Mouse (Mus musculus) layer of hippocampus, adult 2 months (tissue): ENCODE measurements around the gene Krtcap2. TPM values are rescaled to one million over a fixed set of nuclear protein-coding genes. Genes with fewer than 3 reads are reported as not detected.

ENCODE experiments used
- DNase-seq, 2 experiments: peaks; one replicate each; pipeline ENCODE4 v3.0.0; 2022; ENCODE audit warnings: low spot score in 2 of 2
- H3K27ac ChIP-seq: fragments of 200-600 bp; 2 replicates; pipeline ENCODE4 v1.8.1; 2022
- H3K4me3 ChIP-seq: fragments of 200-600 bp; 2 replicates; pipeline ENCODE4 v1.8.1; 2022; ENCODE audit warnings: mild to moderate bottlenecking
- CTCF ChIP-seq: fragments of 200-600 bp; conservative IDR thresholded peaks from 2 replicates; pipeline ENCODE4 v1.8.1; 2022; ENCODE audit warnings: antibody characterized with exemption, mild to moderate bottlenecking, moderate library complexity
- total RNA-seq, 2 experiments: library from RNA; stranded (reverse); gene quantifications; 2 replicates each; pipeline ENCODE4 v1.2.3; 2021

Krtcap2 gene
- total RNA-seq, 2 experiments from 2014 or later: 75.8 to 80.5 TPM

DNA sequence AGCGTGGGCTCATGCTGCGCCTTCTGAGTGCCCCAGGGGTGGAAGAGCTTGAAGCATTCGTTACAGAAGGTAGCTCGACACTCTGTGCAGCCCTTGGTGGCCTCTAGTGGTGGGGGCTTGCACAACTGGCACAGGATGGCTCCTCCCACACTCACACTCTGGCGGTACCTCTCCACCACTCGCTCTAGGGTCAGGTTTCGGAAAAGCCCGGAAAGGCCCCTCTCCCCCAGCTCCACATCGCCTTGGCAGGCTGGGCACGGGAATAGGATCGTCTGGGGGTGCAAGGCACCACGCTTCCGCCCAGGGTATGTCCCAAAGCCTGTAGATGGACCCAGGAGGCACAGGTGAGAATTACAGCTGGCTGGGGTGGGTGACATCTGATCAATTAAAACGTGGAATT is 2.2 kb upstream of the Krtcap2 start:
- TF ChIP-seq CTCF: peak; percentile 65
- Histone ChIP-seq H3K4me3 (peak overlapping the region; percentile 89), H3K27ac (peak overlapping the region; percentile 98; the same call in 1 of the 2 replicates)
- DNase-seq: no peak

DNA sequence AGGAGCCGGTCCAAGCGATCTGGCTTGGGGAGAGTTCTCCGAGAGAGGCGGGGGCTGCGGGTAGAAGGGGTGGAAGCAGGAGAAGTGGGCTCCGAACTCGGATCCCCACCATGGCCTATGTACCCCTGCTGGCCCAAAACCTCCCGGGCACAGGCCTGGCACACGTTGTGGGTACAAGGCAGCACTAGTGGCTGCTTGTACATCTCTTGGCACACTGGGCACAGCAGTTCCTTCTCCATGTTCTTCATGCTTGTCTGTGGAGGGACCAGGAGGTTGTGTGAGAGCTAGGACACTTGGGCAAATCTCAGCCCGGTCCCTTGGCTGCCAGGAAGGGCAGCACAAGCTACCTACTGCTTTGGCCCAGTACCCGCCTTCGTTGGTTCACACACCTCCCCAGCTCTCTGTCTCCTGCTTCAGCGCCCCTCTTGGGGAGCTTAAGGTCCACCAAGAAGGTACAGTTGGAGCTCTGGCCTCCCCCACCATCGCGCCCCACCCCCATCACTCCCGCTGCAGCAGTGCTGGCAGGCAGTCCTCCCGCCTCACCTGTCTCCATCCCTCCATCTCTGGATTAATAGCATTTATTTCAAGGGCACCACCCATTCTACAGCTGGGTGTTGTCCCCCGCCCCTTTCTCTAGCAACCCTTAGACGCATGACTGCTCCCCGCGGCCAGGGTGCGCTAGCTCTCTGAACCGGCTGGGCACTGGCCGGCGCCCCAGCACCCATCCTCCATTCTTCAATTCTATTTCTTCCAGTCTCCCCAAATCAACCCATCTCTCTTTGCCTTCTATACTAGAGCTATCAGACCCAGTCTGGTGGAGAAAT is 1.4 kb upstream of the Krtcap2 start:
- TF ChIP-seq CTCF: peak; percentile 64
- Histone ChIP-seq H3K27ac (peak overlapping the region; percentile 98), H3K4me3 (peak overlapping the region; percentile 89)
- DNase-seq: no peak

DNA sequence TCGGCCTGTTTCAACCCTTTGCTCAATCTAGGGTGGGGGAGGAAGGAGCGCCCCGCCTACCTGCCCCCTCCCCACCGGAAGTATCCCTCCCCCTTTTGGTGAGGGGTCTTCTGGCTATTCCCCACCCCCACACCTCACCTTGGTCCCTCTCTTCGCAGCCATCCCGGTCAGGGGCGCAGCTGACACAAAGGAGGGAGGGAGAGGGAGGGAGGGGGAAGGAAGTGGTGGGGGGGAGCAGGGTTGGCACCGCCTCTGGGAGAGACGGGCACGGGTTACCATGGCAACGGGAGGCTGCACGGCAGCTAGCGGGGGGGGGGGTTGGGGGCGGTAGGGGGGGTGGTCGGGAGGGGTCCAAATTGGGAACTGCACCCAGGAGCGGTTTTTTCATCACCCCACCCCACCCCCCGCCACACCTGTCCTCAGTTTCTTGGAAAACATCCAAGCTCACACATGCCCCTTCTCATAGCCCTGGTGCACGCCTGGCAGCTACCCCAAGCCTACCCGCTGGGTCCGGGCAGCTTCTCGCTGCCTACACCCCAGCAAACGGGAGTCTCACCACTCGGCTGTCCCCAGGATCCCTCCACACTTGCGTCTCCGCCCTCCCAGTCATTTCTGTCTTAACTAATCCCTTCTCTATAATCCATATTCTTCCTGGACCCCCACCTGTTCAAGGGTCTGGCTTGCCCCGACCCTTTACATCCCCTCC is 631 bp upstream of the Krtcap2 start:
- TF ChIP-seq CTCF: no peak
- Histone ChIP-seq H3K4me3 (peak overlapping the region; percentile 89), H3K27ac (peak overlapping the region; percentile 98)
- peak in 1 of 2 experiments; percentile 68 for DNase-seq

DNA sequence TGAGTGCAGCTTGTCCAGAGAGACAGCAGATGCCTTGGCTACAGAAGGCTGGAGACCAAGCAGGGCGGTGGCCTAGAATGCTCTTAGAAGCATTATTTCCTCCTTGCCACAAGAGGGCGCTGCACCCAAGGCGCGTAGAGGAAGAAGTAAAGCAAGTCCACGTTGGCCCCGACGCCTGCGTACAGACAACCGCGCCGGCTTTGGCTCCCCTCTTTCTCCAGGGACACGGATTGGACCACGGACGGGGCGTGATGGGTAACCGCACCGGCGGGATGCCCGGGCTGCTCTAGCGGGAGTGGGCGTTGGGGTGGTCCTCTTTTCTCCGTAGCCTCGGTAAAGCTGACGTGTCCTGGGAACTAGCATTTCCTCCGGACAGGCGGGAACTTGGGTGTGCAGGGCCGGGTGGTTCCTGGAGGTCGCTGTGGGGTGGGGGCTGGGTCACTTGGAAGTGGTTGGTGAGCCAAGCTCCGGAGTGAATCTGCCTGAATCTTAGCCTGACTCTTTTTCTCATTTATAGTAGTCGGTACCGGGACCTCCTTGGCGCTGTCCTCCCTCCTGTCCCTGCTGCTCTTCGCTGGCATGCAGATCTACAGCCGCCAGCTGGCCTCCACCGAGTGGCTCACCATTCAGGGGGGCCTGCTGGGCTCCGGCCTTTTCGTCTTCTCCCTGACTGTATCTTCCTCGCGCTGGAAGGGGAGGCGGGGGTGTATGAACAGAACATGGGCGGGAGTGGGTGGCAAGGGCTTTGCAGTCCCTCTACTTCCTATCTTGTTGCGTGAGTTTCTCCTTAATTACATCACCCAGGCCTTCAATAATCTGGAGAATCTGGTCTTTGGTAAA is 715 bp downstream of the Krtcap2 start, which contains the start of gene Trim46:
TSS of gene Trim46 (minus strand) at position 49 of the 840 bp plus-strand sequence.
- H3K27ac ChIP-seq: peak within 1 kb of the TSS; percentile 98
- peak; percentile 96 for TF ChIP-seq CTCF
- DNase-seq: peak; percentile 89 to 91
- peak within 1 kb of the TSS; percentile 89 for H3K4me3 ChIP-seq

DNA sequence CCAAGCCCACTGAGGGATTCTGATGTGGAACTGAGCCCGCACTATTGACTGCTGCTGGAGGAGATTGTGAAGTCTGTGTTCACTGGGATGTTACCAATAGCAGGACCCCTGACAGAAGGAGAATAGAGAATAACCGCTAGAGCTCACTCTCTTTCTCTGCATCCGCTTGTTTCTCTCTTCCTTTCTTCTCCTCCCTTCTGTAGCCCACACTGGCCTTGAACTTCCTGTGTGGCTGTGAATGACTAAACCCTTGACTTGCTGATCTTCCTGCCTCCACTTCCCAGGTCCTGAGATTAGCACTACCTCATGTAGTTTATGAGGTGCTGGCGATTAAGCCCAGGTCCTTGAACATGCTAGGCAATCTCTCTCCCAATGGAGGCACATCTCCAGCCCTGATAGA is 1.7 kb downstream of the Krtcap2 start:
- no peak for TF ChIP-seq CTCF
- Histone ChIP-seq H3K4me3 (no peak overlapping the region), H3K27ac (no peak overlapping the region)
- no peak for DNase-seq

DNA sequence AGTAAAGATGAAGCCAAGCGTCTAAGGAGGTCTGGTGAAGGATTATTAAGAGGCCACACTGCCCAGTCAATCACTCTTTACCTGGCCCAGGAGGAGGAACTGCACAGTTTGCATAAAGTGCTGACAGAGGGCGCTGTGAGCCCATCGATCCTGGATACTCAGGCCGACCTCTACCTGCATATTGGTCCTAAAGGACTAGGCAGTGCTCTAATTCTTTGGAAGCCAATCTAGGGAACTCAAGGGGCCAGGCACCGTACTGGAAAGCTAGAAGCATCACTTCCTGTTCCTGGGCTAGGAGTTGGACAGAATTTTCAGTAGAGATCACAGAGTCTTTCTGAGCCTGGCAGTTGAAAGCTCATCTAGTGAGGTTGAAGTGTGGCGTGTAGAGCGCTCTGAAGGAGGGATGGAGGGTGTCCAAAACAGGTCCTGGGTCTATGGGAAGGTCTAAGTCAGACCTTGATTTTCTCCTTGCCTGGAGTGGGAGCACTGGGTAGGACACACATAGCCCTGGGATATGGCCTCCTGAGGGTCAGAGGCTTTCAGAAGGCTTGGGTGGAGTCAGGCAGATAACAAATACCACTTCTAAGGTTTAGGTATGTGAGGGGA is 4.8 kb downstream of the Krtcap2 start:
- peak; percentile 86 for TF ChIP-seq CTCF
- Histone ChIP-seq H3K27ac (peak overlapping the region; percentile 51), H3K4me3 (no peak overlapping the region)
- DNase-seq: no peak

DNA sequence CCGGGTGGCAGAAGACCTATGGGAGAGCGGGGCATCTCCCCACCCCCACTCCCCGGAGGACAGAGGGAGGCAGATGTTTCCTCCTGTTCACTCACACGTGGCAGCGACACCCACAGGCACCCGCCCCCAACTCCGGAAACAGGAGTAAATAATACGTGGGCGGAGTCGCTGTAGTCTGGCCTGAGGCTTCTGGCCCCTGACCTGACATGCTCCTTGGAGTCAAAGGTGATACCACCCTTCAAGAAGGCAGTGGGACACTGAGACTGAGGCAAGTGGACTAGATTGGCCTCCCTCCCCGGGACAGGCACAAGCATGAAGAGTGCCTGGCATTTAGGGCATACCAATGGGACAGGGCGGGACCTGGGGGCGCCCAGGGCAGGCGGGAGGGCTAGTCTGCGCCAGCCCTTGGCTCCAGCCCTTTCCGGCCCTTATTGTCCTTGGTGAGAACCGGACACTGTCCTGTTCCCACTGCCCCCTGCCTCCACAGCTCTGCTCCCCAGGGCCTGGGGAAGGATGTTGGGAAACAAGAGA is 5.7 kb downstream of the Krtcap2 start:
- Histone ChIP-seq H3K4me3 (no peak overlapping the region), H3K27ac (peak overlapping the region; percentile 52)
- TF ChIP-seq CTCF: no peak
- no peak for DNase-seq

DNA sequence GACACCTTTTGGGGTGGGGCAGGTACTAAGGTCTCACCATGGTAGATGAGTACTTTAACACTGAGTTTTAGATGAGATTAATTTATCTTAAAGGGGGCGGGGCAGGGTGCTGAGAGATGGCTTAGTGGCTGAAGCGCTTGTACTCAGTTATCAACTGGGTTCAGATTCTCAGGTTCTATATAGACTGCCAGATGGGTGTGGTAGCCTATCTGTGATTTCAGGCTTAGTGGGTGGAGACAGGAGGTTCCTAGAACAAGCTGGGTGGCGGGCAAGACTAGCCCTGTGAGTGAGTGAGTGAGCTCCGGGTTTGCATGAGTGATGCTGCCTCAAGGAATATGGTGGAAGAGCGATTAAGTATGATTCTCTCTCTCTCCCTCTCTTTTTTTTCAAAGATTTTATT is 9.2 kb downstream of the Krtcap2 start:
- no peak overlapping the region for H3K27ac ChIP-seq
- H3K4me3 ChIP-seq: no peak overlapping the region
- DNase-seq: no peak
- no peak for TF ChIP-seq CTCF

DNA sequence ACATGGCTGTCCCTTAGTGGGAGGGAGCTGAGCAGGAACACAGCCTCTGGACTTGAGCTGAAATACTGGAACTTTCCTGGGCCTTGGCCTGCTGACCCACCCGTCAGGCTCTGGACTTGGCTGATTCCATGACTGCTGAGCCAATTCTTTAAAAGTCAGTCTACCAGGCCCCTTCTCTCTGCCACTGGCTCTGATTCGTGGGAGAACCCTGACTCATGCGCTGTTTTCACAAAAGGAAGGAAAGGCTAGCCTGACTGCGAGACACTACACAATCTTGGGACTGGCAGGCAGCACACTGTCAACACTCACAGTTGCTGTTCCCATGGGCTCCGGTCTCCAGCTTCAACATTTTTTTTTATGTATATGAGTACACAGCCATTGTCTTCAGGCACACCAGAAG is 10.4 kb downstream of the Krtcap2 start:
- no peak overlapping the region for H3K4me3 ChIP-seq
- DNase-seq: no peak
- TF ChIP-seq CTCF: no peak
- no peak overlapping the region for H3K27ac ChIP-seq

DNA sequence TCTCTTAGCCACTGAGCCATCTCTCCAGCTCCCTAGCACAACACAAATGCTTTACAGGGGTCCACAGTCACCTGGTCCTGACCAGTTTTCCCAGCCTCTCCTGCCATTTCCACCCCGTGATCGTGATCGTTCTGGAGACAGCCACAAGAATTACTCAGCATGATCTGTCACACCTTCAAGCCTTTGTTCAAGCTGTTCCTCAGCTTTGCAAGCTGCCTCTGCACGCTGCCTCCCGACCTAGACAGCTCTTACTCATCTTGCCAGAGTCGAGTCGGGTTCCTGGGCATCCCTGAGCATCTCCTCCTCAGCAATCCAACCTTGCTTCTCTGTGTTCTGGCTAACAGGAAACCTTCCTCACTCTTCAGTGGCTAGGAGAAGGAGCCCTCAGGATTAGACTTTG is 13.3 kb downstream of the Krtcap2 start, which contains the start of gene Dpm3:
TSS of gene Dpm3 (plus strand) at position 283 of the 400 bp plus-strand sequence.
- H3K4me3 ChIP-seq: no peak within 1 kb of the TSS
- TF ChIP-seq CTCF: no peak
- no peak for DNase-seq
- H3K27ac ChIP-seq: no peak within 1 kb of the TSS

DNA sequence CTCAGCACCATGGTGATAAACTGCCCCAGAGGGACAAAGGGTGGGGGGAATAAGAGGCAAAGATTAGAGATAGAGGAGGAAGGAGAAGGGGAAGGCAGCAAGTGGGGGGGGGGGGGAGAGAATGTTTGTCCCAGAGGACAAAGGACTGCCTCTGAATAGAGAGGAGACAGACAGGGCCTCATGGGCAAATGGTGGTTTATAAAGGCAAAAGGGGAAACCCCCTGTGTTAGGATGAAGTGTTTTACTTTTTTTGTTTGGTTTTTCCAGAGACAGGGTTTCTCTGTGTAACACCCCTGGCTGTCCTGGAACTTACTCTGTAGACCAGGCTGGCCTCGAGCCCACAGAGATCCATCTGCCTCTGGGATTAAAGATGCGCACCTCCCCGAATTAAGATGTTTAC is 14.4 kb downstream of the Krtcap2 start:
- TF ChIP-seq CTCF: no peak
- no peak overlapping the region for H3K4me3 ChIP-seq

DNA sequence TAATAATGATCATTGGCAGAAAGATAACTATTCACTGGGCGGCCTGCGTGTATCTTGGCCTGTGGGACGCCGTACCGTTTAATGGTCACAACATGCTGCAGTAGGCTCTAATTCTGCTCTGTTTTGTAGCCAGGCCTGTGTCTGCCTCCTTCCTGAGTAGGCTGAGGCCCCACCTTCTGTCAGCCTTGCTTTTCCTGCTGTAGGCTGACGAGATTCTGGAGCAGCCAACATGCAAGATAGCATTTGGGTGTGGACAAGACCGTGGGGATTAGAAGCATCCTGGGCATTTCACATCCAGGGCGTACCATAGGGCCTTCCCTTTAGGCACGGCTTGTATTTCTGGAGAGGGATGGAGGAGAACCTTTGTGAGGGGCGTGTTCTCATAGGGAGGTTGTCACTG is 16.7 kb downstream of the Krtcap2 start:
- TF ChIP-seq CTCF: no peak
- Histone ChIP-seq H3K4me3 (no peak overlapping the region), H3K27ac (peak overlapping the region; percentile 62)
- DNase-seq: no peak

More for the DNA sequence above, 14.4 kb downstream of the Krtcap2 start:
- H3K27ac ChIP-seq: no peak overlapping the region
- DNase-seq: no peak
